Mouse (Mus musculus): ENCODE measurements around the gene Tbk1.

Tbk1 gene

GRCm38 (mm10) chr10:121586675-121587370, at the start of gene Tbk1:
TSS of gene Tbk1 (minus strand) at chr10:121586787.
- no peak for DNase-seq (ENCODE audit: extremely low spot score, low read depth, low spot score)

DNA sequence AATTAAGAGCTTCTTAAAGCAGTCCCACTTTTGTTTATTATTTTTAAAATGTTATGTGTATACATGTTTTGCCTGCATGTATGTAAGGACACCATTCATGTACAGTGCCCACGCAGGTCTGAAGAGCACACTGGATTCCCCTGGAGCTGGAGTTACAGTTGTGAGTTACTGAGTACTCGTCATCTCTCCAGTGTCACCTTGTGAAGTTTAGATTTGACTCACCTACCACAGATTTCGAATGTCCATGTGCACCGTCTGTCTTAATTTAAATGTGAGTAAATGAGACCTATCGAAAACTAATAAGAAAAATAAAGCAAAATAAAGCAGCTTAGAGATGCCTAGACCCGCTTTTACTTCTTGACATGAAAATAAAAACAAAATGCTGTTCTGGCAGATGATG, 49.7 kb upstream of the Tbk1 start:
- no peak for DNase-seq (ENCODE audit: extremely low spot score, low read depth, low spot score)

- DNase-seq (ENCODE audit: extremely low spot score, low read depth, low spot score), result no peak
Observed at GRCm38 (mm10) chr10:121634159-121634558, 47.6 kb upstream of the Tbk1 start.

GRCm38 (mm10) chr10:121628561-121629040, 42.0 kb upstream of the Tbk1 start:
- DNase-seq (ENCODE audit: extremely low spot score, low read depth, low spot score), result no peak

GRCm38 (mm10) chr10:121627216-121627852, 40.7 kb upstream of the Tbk1 start:
- DNase-seq (ENCODE audit: extremely low spot score, low read depth, low spot score), result no peak

GRCm38 (mm10) chr10:121626186-121626882, 39.7 kb upstream of the Tbk1 start, which contains the start of gene Xpot:
TSS of gene Xpot (minus strand) at chr10:121626332.
- peak; percentile 82 for DNase-seq (ENCODE audit: extremely low spot score, low read depth, low spot score)

DNA sequence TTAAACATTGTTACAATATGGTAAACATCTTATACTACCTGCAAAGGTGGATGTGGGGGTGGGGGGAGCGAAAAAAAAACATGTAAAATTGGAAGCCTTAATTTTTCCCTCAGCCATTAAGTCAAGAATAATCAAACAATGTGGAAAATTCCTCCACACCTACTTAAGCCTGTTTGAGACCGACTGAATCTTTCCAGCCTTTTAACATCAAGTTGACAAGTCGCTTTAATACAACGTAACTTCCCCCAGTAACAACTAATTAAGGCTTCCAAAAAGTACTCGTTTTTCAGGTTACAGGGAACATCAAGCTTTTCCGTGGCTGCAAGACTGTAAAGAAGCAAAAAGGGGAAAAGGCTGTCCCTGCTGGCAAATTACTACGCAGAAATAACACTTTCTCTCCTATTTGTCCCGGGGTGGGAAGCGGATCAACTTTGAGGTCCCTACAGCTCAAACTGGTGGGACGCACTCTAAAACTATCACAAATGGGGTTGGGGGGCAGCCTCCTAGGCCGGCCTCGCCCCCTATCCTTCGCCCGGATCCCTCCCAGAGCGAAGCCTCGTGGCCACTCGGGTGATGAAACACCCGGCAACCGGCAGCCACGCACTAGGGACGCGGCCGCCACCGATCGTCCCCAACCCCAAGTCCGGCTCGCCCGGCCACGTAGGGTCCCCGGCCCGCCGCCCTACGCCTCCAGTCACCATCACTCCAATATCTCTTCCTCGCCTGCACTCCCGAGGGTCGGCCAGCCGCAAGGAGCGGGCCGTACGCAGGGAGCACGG, 39.0 kb upstream of the Tbk1 start:
- no peak for DNase-seq (ENCODE audit: extremely low spot score, low read depth, low spot score)

DNA sequence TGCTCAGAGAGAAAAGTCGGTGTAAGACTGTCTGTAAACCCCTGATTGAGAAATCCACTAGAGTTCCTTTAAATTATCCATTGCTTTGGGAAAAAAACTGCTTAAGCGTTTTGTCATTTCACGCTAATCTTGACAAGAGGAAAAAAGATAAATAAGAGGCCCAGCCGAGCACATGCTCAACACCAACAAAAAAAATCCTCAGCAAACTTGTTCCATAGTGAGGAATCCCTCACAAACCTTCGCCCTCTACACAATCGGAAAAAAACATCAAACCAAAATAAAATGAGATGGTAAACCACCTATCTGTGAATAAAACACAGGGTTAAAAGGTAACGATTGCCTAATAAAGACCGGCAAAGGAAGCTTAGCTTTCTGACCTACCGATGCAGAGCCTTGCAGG, 38.4 kb upstream of the Tbk1 start:
- DNase-seq (ENCODE audit: extremely low spot score, low read depth, low spot score), result no peak

DNA sequence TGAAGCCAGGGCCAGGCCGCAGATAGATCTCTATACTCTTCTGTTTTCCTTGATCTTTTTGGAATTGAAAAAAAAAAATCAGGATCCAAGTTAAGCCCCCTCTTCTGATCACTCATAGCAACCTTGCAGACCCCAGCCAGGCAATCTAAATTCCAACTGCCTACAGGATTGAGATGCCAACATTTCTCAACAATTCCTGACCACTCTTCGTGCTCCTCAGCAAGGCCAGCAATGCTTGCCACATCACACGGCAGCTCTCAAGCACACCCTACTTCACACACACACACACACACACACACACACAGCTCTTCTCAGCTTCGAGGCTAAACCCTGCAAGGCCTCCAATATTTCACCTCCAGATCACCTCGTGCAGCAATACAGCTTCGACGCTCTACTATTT, 37.1 kb upstream of the Tbk1 start:
- no peak for DNase-seq (ENCODE audit: extremely low spot score, low read depth, low spot score)

GRCm38 (mm10) chr10:121622431-121622830, 35.8 kb upstream of the Tbk1 start:
- no peak for DNase-seq (ENCODE audit: extremely low spot score, low read depth, low spot score)

GRCm38 (mm10) chr10:121615935-121616334, 29.3 kb upstream of the Tbk1 start:
- DNase-seq (ENCODE audit: extremely low spot score, low read depth, low spot score), result no peak

DNA sequence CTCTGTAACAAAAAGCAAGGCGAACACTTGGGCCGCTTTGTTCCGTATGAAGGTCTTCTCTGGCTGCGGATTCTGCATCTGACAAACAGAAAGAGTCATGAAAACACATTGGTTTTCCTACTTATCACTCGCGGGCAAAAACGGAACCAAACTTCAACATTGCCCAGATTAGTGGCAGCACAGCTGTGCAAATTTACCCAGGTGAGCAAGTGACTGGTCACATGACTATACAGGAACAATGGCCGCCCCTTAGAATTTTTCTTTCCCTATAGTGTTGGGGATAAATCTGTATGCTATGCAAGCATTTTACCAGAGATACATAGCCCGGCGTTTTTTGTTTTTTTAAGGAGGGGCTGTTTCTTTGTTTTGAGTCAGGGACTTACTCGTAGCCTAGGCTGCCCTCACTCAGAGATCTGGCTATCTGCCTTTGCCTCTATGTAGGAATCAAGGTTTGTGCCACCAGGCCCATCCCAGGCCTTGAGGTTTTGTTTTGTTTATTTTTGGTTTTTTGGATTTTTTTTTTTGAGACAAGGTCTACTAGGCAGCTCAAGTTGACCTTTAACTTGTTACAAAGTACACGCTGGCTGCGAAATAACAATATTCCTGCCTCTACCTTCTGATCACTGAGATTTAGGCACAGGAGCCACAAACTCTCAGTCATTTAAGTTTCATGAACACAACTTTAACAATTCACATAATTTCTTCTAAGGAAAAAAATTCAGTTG, 28.7 kb upstream of the Tbk1 start:
- DNase-seq (ENCODE audit: extremely low spot score, low read depth, low spot score), result no peak

DNA sequence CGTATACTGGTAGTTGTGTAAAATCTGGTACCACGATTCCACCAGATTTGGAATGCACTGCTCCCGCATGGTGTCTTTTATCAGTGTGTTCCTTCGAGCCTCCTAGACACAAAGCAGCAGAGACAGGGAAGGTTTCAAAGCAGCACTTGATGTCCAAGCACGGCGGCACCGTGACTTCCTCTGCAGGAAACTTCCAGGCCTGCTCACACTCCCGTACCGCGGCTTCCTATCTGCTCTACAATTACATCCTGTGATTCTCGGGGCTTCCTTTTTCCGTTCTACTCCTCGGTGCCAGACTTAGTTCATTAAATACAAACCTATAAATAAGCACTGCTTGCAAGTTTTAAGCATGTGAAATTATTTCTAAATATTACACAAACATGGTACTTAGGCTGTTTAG, 27.0 kb upstream of the Tbk1 start:
- no peak for DNase-seq (ENCODE audit: extremely low spot score, low read depth, low spot score)

DNA sequence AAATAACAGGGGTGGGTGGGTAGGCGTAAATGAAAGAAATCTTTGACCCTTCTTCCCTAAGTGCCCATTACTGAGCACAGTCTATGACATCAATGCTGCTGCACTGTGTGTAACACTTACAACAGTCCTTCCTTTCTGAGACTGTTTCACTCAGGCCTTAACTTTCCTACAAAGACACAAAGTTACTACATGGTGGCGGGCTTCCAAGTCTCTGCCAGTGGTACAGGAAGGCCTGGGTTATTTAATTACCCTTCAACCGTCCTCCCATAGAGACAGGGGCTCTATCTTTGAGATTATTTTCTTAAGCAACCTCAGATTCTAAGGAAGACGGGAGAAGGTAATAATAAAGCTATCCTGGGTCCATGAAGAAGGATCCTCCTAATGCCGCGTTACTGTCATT, 25.9 kb upstream of the Tbk1 start:
- no peak for DNase-seq (ENCODE audit: extremely low spot score, low read depth, low spot score)

- DNase-seq (ENCODE audit: extremely low spot score, low read depth, low spot score), result no peak
Observed at GRCm38 (mm10) chr10:121611587-121611986, 25.0 kb upstream of the Tbk1 start.

DNA sequence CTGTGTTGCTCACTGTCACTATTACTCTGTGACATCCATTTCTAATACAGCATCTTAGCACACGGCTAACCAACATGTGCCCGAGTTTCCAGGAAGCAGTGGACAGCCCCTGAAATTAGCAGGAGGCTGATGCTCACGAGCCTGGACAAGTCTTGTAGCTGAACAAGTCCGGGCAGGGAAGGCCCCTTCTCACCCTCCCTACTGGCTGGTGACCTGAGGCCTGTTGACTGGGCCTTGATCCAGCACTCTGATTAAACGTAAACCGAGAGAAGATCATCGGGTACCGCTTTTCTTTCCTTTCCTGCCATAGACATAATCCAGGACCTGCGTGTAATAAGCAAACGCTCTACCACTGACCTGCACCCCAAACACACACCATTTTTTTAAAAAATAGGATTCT, 21.6 kb upstream of the Tbk1 start:
- no peak for DNase-seq (ENCODE audit: extremely low spot score, low read depth, low spot score)

DNA sequence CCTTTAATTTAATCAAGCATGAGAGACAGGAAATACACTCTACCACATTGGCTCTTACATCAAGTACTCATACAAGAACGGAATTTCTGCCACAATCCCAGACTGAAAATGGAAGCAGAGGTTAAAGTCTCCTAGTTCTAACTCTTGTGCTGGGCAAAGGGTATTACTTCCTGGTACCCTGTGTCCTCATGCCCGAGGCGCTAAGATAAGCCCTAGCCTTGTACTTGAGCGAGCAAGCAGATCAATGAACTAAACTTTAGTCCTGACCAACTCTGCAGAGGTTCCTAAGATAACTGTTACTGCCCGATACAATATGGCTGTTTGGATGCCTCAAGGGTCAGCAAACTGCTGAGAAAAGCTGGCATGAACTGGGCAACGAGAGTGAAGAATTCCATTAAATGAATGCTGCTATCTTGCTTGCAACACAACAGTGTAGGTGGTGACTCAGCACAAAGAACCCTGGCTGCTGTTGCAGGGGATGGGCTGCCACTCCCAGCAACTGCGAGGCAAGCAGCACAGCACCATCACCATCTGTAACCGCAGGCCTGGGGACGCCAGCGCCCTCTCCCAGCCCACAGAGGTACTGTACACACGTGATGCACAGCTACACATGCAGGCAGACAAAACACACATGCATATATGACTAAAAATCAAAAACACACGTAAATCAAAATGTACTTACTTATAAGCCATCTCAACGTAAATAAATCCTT, 18.2 kb upstream of the Tbk1 start:
- no peak for DNase-seq (ENCODE audit: extremely low spot score, low read depth, low spot score)

DNA sequence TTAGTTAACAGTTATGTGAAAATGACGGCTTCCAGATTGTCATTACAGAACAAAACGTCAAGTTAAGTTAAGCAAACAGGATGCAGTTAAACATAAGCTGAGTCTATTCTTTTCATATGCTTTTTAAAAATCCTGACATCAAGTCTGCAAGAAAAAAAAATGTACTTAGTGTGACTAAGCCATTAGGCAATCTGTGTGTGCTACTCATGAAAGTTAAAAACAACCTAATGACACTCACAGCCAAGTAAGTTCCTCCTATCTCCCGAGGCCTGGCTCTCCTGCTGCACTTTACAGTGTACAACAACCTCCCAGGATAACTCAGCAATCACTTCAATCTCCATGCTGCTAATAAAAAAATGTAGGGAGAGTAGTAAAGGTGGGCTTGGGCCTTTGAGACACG, 17.0 kb upstream of the Tbk1 start:
- no peak for DNase-seq (ENCODE audit: extremely low spot score, low read depth, low spot score)

- no peak for DNase-seq (ENCODE audit: extremely low spot score, low read depth, low spot score)
Observed at GRCm38 (mm10) chr10:121601272-121601671, 14.7 kb upstream of the Tbk1 start.

- no peak for DNase-seq (ENCODE audit: extremely low spot score, low read depth, low spot score)
Observed at GRCm38 (mm10) chr10:121596580-121596979, 10.0 kb upstream of the Tbk1 start.

Data from hindlimb bud, embryonic 11.5 days (tissue).